8 mouse cellular contexts compared by ENCODE assay signal in genomic region chr5:140140214-140140613, GRCm38 (mm10).
DNase-seq lines count a peak whose midpoint lies in the region; ATAC-seq and TF ChIP-seq lines count a peak whose summit lies in the region.

No protein-coding gene starts in this region.

- no peaks in the 10 kb centered on the region for H3K4me1 ChIP-seq in ES-Bruce4 (ENCODE audit: control insufficient read depth, insufficient read depth, low read length)
- no peaks in the 10 kb centered on the region for H3K4me1 ChIP-seq in stomach, postnatal 0 days (replicated peaks; ENCODE audit: control insufficient read depth, insufficient read depth)

- ATAC-seq in megakaryocyte progenitor cell, adult 5-6 weeks (replicated peaks; ENCODE audit: poor library complexity): peak; percentile 85
- no peak for ATAC-seq in stomach, postnatal 0 days (ENCODE audit: low FRiP score, low TSS enrichment)

- no peak overlapping the region for H3K4me3 ChIP-seq in ES-Bruce4 (ENCODE audit: low read depth, low read length)
- no peak overlapping the region for H3K4me3 ChIP-seq in gastrocnemius, adult 2 months
- H3K4me3 ChIP-seq in stomach, postnatal 0 days (ENCODE audit: low read depth, low read length): no peak overlapping the region

- no peak overlapping the region for H3K27ac ChIP-seq in ES-Bruce4 (ENCODE audit: insufficient read depth, low read length)
- no peak overlapping the region for H3K27ac ChIP-seq in gastrocnemius, adult 2 months
- no peak overlapping the region for H3K27ac ChIP-seq in stomach, postnatal 0 days (replicated peaks)

- TF ChIP-seq EP300 in ES-Bruce4 (IDR thresholded peaks at IDR 0.05; ENCODE audit: insufficient read depth, low read depth, low read length): no peak
- no peak for TF ChIP-seq EP300 in stomach, postnatal 0 days (optimal IDR thresholded peaks at IDR 0.05)

- intact Hi-C loops in heart, postnatal 25 days (cut with DNase I): loop anchor here (2.0 to 5.0 kb wide), 3 partner anchors 37 to 303 kb away; partner anchors contain the start of gene Elfn1
- intact Hi-C loops in gastrocnemius, adult 2 months (cut with DNase I): loop anchor here (2.0 kb wide), 2 partner anchors 233 to 301 kb away; partner anchors contain the start of gene Elfn1

- H3K36me3 ChIP-seq in ES-Bruce4 (ENCODE audit: control insufficient read depth, insufficient read depth, low read length, poor library complexity, severe bottlenecking): no peaks in the 10 kb centered on the region
- no peaks in the 10 kb centered on the region for H3K36me3 ChIP-seq in stomach, postnatal 0 days (ENCODE audit: control insufficient read depth, insufficient read depth, low read length)

- H3K27me3 ChIP-seq in ES-Bruce4 (ENCODE audit: control insufficient read depth, insufficient read depth, low read length, poor library complexity, severe bottlenecking): no peaks in the 10 kb centered on the region
- no peaks in the 10 kb centered on the region for H3K27me3 ChIP-seq in stomach, postnatal 0 days (ENCODE audit: control insufficient read depth, insufficient read depth, low read length)

- H3K4me2 ChIP-seq in stomach, postnatal 0 days (replicated peaks; ENCODE audit: low read depth): no peak overlapping the region

- no peak for TF ChIP-seq POLR2A in ES-Bruce4 (IDR thresholded peaks at IDR 0.05; ENCODE audit: insufficient read depth, low read length)

- TF ChIP-seq CTCF in ES-Bruce4 (IDR thresholded peaks at IDR 0.05; ENCODE audit: low read depth, low read length): peak; percentile 92
- TF ChIP-seq CTCF in gastrocnemius, adult 2 months (IDR thresholded peaks at IDR 0.05): peak; percentile 82
- TF ChIP-seq CTCF in stomach, postnatal 0 days (IDR thresholded peaks at IDR 0.05; ENCODE audit: low read depth): peak; percentile 87

- no peaks in the 10 kb centered on the region for H3K9me3 ChIP-seq in ES-Bruce4 (replicated peaks; ENCODE audit: control insufficient read depth, insufficient read depth, low read length, poor library complexity, severe bottlenecking)
- no peaks in the 10 kb centered on the region for H3K9me3 ChIP-seq in stomach, postnatal 0 days (ENCODE audit: control insufficient read depth, low read length)

- peak; percentile 91 for DNase-seq in heart, adult 11 months
- DNase-seq in heart, postnatal 25 days (ENCODE audit: low spot score): no peak
- peak; percentile 87 for DNase-seq in cerebellum, postnatal 10 days
- peak; percentile 66 for DNase-seq in gastrocnemius, adult 2 months
- DNase-seq in kidney, postnatal 36 days: peak; percentile 36 to 81
- peak; percentile 59 for DNase-seq in stomach, postnatal 0 days (ENCODE audit: low spot score)

- no peak overlapping the region for H3K9ac ChIP-seq in ES-Bruce4 (ENCODE audit: low read depth, poor library complexity, severe bottlenecking)
- no peak overlapping the region for H3K9ac ChIP-seq in stomach, postnatal 0 days (ENCODE audit: low read length)
